Mouse (Mus musculus) neural tube, embryonic 12.5 days (tissue): ENCODE measurements at regions not wholly inside any gene's neighbourhood (a gene's known extent, or its start where the extent isn't known, plus 50 kb on each side); places are given as distances from the start of the nearest gene placed in this dataset.
"Not testable (repeated sequence)": the region's sequence is repeated elsewhere in the genome, so short reads cannot be mapped to it uniquely, and the experiment has no call there.

Experiments
- ATAC-seq: fragments of 200-750 bp; cut with Nextera tagmentation; 2 replicates; pipeline ENCODE4 v1.8.0; 2017; ENCODE audit warnings: low read depth, mild to moderate bottlenecking, moderate TSS enrichment, moderate library complexity; ENCODE audit not compliant: low FRiP score
- H3K27ac ChIP-seq: fragments of 300-500 bp; sonication (generic); 2 replicates; pipeline ENCODE4 v1.5.1; 2016
- H3K27me3 ChIP-seq: fragments of 300-500 bp; sonication (generic); replicated peaks from 2 replicates; pipeline ENCODE4 v1.6.1; 2016; ENCODE audit warnings: mild to moderate bottlenecking
- H3K36me3 ChIP-seq: fragments of 300-500 bp; sonication (generic); 2 replicates; pipeline ENCODE4 v1.6.1; 2016; ENCODE audit warnings: mild to moderate bottlenecking
- H3K4me1 ChIP-seq: fragments of 300-500 bp; sonication (generic); 2 replicates; pipeline ENCODE4 v1.6.1; 2016
- H3K4me2 ChIP-seq: fragments of 300-500 bp; sonication (generic); replicated peaks from 2 replicates; pipeline ENCODE4 v1.6.1; 2016; ENCODE audit warnings: mild to moderate bottlenecking
- H3K4me3 ChIP-seq: fragments of 300-500 bp; sonication (generic); 2 replicates; pipeline ENCODE4 v1.5.1; 2016
- H3K9ac ChIP-seq: fragments of 300-500 bp; sonication (generic); 2 replicates; pipeline ENCODE4 v1.6.1; 2016; ENCODE audit warnings: mild to moderate bottlenecking
- H3K9me3 ChIP-seq: fragments of 300-500 bp; sonication (generic); 2 replicates; pipeline ENCODE4 v1.6.1; 2016; ENCODE audit warnings: mild to moderate bottlenecking
- WGBS: fragments of 180-500 bp; shearing (Covaris S2); methylation state at CpG from one replicate; pipeline ENCODE4 v1.1.7; 2016; 5-methylcytosine and 5-hydroxymethylcytosine counted together

DNA sequence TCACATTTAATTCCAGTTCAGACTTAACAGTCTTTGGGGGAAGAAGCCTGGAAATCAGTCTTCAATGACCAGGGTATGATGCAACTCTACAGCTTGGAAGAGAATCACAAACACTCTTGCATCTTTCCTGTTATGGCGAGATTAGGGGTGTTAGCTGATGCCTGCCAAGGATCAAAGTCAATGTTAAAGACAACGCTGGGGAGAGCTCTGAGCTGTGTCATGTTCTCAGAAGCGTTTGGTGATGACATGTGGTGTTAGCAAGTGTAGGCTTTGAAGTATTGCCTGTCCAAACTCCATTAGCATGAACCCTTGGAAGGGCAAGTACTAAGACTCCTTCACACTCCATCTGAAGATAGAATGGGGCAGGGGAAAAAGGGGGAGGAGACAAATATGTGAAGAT, 187.7 kb upstream of the 1700056E22Rik start:
- Histone ChIP-seq H3K27me3 (no peaks in the 10 kb centered on the region), H3K36me3 (no peaks in the 10 kb centered on the region), H3K27ac (no peak overlapping the region), H3K9me3 (no peaks in the 10 kb centered on the region), H3K4me3 (no peak overlapping the region), H3K4me2 (no peak overlapping the region), H3K4me1 (no peaks in the 10 kb centered on the region), H3K9ac (no peak overlapping the region)
- WGBS = 79% methylated on average over 3 of the region's 3 CpGs
- ATAC-seq = no peak

DNA sequence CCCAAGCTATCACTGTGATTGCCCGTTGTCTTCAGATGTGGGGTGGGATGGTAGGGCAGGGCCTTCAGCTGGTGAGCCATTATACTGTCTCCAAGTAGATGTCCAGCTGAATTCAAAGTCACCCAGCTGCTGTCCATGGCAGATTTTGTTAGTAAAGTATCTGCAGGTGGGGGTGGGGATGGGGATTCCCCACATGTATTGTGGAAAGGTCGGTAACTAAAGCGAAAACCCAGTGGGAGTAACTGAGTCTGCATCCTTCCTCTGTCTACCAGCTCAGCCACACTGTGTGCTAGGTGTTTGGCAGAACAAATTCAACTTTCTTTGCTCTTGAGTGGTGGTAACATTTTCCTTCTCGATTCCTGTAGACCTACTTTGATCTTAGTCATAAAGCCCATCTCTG, 163.2 kb upstream of the 1700056E22Rik start:
- Histone ChIP-seq H3K36me3 (no peaks in the 10 kb centered on the region), H3K27me3 (no peaks in the 10 kb centered on the region), H3K4me2 (no peak overlapping the region), H3K27ac (no peak overlapping the region), H3K4me3 (no peak overlapping the region), H3K4me1 (no peaks in the 10 kb centered on the region), H3K9ac (no peak overlapping the region), H3K9me3 (no peaks in the 10 kb centered on the region)
- ATAC-seq = no peak
- WGBS = 90% methylated on average over 4 of the region's 4 CpGs

DNA sequence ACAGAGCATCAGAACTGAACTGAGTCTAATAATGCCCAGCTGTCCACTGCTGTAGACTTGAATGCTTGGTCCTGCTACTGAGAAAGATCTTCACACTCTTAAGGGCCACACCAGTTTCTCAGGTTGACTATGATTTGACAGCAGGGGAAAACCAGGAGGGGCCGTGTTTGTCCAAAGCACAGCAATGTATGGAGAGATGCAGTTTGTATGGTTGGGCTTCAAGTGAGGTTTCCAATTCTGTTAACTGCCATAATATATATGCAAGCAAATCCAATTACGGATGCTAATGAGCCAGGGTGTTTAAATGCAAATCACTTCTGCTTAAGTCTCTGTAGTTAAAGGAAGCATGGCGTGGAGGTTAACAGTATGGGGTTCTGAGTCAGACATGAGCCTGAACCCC, 157.2 kb upstream of the 1700056E22Rik start:
- Histone ChIP-seq H3K4me3 (no peak overlapping the region), H3K4me2 (no peak overlapping the region), H3K36me3 (no peaks in the 10 kb centered on the region), H3K27me3 (no peaks in the 10 kb centered on the region), H3K27ac (no peak overlapping the region), H3K4me1 (no peaks in the 10 kb centered on the region), H3K9ac (no peak overlapping the region), H3K9me3 (no peaks in the 10 kb centered on the region)
- WGBS = 65% methylated on average over 3 of the region's 3 CpGs
- ATAC-seq = no peak

DNA sequence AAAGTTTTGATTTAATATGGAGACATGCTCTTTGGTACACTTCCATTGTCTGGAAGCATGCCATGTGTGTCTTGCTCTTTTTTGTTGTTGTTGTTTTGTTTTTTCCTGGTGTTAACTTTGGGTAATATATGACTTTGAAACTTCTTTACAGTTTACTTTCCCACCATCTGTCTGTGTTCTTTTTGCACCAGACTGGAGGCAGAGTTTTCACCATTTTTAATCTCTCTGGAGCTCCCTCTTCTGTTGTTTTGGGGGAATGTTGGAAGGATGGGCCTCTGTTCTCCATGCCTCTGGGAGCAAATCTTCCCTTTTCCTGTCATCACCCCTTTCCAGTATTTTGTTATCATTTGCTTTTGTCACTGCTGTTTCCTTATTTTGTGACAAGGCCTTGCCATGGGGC, 153.5 kb upstream of the 1700056E22Rik start:
- Histone ChIP-seq H3K4me2 (no peak overlapping the region), H3K27me3 (no peaks in the 10 kb centered on the region), H3K4me3 (no peak overlapping the region), H3K36me3 (no peaks in the 10 kb centered on the region), H3K9ac (no peak overlapping the region), H3K4me1 (no peaks in the 10 kb centered on the region), H3K27ac (no peak overlapping the region), H3K9me3 (no peaks in the 10 kb centered on the region)
- ATAC-seq = no peak

DNA sequence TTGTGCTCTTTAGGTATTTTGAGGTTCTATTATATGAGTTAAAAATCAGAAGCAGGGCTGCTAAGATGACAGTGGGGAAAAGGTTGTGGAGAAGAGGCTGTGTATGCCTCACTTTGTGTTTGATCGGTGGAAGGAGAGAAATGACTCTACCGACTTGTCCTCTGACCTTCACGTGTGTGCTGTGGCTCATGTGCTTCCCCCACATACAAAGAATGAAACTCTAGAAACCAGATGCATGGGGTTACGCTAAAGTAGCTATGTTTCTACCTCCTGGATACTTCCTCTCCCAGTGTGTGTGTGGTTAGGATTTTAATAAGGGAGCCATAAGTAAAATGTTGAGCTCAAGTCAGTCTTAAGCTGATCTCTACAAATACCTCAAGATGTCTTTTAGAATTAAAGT, 148.1 kb upstream of the 1700056E22Rik start:
- Histone ChIP-seq H3K27ac (no peak overlapping the region), H3K4me3 (no peak overlapping the region), H3K4me2 (no peak overlapping the region), H3K4me1 (no peaks in the 10 kb centered on the region), H3K9ac (no peak overlapping the region), H3K9me3 (no peaks in the 10 kb centered on the region), H3K27me3 (no peaks in the 10 kb centered on the region), H3K36me3 (no peaks in the 10 kb centered on the region)
- ATAC-seq = no peak
- WGBS = 95% methylated on average over 4 of the region's 4 CpGs

DNA sequence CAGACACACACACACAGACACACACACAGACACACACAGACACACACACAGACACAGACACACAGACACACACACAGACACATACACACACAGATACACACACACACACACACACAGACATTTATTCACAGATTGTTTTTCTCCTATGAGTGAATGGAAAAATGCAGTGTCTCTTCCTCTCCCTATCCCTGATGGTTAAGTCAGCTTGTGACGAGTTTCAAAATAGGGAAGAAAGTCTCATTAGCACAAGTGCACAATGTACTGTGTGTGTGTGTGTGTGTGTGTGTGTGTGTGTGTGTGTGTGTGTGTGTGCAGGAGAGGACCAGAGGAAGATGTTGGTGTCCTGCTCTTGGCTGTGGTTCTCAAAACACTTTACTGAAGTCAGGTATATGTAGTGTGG, 140.3 kb upstream of the 1700056E22Rik start:
- ATAC-seq, H3K36me3 ChIP-seq, H3K27me3 ChIP-seq, H3K4me2 ChIP-seq, H3K9ac ChIP-seq, H3K4me1 ChIP-seq, H3K9me3 ChIP-seq, H3K27ac ChIP-seq, H3K4me3 ChIP-seq: not testable (repeated sequence)
- WGBS = 85% methylated on average over 1 of the region's 1 CpGs

DNA sequence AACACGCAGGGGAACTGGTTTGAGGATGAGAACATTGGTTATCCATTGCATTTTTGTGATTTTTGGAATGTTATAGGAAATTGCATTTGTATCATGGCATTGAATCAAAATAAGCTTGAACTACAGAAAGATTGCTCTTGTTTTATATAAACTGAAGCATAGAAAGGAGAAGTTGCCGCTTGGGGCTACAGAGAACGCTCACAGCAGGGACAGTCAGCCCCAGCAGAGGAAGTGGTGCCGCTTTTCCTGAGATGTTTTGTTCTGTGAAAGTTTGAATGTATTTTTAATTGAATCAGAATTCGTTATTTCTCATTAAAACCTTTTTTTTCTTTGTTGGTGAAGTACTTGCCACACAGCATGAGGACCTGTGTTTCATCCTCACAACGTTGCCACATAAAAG, 139.6 kb upstream of the 1700056E22Rik start:
- 79% methylated on average over 6 of the region's 6 CpGs for WGBS
- H3K9ac ChIP-seq = no peak overlapping the region

DNA sequence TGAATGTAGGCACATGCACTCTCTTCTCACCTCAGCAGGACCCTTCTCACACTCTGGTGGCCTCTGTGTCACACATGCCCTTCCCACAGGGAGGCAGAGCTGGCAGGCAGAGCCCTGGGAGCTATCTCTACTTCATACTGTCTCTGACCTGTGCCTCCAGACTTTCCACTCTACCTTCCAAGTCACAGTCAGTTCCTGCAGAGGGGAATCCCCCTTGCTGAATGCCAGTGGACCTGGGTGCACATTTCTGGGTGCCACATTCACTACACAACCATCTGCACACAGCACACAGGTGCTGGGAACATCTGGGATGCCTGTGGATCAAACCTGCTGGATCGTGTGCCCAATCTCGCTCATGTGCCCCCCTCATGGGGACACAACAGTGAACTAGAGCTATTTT, 138.9 kb upstream of the 1700056E22Rik start:
- Histone ChIP-seq H3K4me1 (no peaks in the 10 kb centered on the region), H3K9me3 (no peaks in the 10 kb centered on the region), H3K4me2 (no peak overlapping the region), H3K9ac (no peak overlapping the region), H3K27ac (no peak overlapping the region), H3K4me3 (no peak overlapping the region), H3K36me3 (no peaks in the 10 kb centered on the region), H3K27me3 (no peaks in the 10 kb centered on the region)
- no peak for ATAC-seq
- 87% methylated on average over 2 of the region's 2 CpGs for WGBS

More for the DNA sequence above, 139.6 kb upstream of the 1700056E22Rik start:
- Histone ChIP-seq H3K9me3 (no peaks in the 10 kb centered on the region), H3K27ac (no peak overlapping the region), H3K4me3 (no peak overlapping the region), H3K4me1 (no peaks in the 10 kb centered on the region), H3K27me3 (no peaks in the 10 kb centered on the region), H3K4me2 (no peak overlapping the region), H3K36me3 (no peaks in the 10 kb centered on the region)
- ATAC-seq = no peak

DNA sequence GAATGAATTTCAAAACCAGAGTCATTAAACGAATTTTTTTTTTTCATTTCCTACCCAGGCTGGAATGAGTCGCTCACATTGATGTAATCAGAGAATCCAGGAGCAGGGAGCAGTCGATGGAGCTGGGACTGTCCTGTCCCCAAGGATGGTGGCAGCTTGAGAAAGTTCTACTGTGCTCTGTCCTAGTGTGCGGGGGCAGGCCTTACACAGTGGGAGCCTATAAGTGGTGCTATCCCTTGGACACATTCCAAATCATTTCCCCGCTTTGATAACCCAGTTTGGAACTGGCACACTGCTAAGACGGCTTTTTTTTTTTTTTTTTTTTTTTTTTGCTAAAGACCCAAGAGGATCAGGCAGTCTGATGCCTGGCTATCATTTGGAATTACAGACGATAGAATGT, 137.5 kb upstream of the 1700056E22Rik start:
- WGBS = 81% methylated on average over 7 of the region's 7 CpGs
- Histone ChIP-seq H3K4me3 (no peak overlapping the region), H3K36me3 (no peaks in the 10 kb centered on the region), H3K9me3 (no peaks in the 10 kb centered on the region), H3K27me3 (no peaks in the 10 kb centered on the region), H3K9ac (no peak overlapping the region), H3K4me1 (no peaks in the 10 kb centered on the region), H3K4me2 (no peak overlapping the region), H3K27ac (no peak overlapping the region)
- ATAC-seq = no peak

DNA sequence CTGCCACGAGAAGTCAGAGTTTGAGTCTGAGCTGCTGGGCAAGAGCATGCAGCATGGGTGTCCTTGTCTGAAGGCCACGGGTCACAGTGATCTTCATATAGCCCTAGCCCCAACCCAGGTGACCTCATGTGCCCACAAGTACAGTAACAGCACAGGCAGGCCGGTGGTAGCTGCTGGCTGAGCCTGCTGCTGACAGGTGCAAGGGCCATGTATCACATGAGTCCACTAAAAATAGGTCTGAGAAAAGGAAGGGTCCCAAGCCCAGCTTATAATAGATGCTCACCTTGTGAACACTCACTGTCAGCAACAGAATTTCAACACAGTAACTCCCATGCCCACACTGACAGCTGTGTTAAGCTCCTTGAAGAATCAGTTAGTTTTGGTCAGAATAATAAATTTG, 136.8 kb upstream of the 1700056E22Rik start:
- H3K27ac ChIP-seq = no peak overlapping the region
- H3K36me3 ChIP-seq = no peaks in the 10 kb centered on the region
- no peak overlapping the region for H3K4me2 ChIP-seq
- no peaks in the 10 kb centered on the region for H3K27me3 ChIP-seq
- H3K9me3 ChIP-seq = no peaks in the 10 kb centered on the region
- no peak for ATAC-seq
- H3K4me3 ChIP-seq = no peak overlapping the region
- no peak overlapping the region for H3K9ac ChIP-seq
- H3K4me1 ChIP-seq = no peaks in the 10 kb centered on the region
- WGBS = 69% methylated on average over 3 of the region's 3 CpGs

DNA sequence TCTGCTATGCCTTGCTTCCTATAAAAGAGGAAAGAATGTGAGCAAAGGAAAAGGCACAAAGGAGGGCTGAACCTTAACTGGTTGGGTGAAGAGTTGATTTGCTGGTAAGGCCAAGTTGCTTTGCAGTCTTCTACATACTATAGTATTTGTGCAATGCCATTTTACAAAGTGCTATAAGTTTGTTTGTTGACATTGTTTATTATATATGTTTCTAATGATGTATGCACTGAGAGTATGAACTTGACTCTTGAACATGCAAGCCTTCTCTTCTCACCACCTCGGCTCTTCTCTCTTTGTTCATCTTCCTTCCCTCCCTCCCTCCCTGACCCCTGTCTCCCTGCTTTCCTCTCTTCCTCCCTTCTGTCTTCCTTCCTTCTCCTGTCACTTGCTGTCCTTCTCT, 135.9 kb upstream of the 1700056E22Rik start:
- Histone ChIP-seq H3K36me3 (no peaks in the 10 kb centered on the region), H3K27me3 (no peaks in the 10 kb centered on the region), H3K27ac (no peak overlapping the region), H3K9ac (no peak overlapping the region), H3K4me2 (no peak overlapping the region), H3K4me3 (no peak overlapping the region), H3K4me1 (no peaks in the 10 kb centered on the region), H3K9me3 (no peaks in the 10 kb centered on the region)
- 71% methylated on average over 1 of the region's 1 CpGs for WGBS
- ATAC-seq = no peak

DNA sequence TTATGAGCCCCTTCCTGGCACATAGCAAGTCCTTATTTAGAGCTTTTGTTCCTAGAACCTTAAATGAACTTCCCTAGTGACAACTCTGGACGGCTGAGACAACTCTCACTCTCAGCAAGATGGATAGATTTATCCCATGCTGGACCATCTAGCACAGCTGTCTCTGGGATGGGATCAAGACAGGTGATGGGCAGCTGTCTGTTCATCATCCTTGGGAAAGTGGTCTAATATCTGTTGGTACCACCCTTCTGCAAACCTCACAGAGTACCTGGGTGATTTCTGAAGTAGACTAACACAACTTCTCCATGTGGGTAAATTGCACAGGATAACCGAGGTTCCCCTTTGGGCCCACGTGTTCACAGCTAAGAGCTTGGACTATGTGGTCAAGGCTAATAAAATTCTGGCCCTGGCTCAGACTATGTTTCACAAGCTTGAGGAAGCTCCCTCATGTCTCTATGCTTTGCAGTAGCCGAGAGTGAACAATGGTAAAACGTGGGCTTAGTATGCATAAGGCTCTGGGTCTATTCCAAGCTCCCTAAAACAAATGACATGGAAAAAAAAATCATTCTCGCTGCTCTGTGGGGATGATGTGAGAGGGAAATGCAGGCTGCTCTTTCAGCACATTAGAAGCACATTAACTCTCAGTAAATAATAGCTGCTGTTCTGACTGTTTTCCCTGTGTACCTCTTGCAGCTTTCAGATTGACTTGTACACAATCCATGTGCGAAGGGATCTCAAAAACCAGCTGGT, 135.1 kb upstream of the 1700056E22Rik start:
- Histone ChIP-seq H3K27me3 (no peaks in the 10 kb centered on the region), H3K4me3 (no peak overlapping the region), H3K9ac (no peak overlapping the region), H3K27ac (no peak overlapping the region), H3K9me3 (no peaks in the 10 kb centered on the region), H3K36me3 (no peaks in the 10 kb centered on the region), H3K4me1 (no peaks in the 10 kb centered on the region), H3K4me2 (no peak overlapping the region)
- no peak for ATAC-seq
- 70% methylated on average over 7 of the region's 7 CpGs for WGBS

DNA sequence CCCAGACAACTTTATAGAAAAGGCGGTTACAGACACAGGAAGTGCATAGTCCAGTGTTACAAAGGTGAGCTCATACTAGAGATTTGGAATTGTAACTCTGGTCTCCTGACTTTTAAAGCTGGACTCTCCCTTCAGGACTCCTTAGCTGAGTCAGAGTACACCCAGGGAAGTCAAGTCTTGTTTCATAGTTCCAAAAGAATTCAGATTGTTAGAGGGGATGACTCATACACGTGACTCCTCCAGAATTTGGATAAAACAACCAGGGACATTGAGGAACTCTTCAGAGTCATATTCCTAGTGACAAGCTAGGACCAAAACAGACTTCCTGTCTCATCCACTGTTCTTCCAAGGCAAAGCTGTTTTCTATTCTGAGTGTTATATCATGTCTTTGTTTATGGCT, 132.8 kb upstream of the 1700056E22Rik start:
- H3K27me3 ChIP-seq = no peaks in the 10 kb centered on the region
- WGBS = 71% methylated on average over 2 of the region's 2 CpGs

More for the DNA sequence above, 132.8 kb upstream of the 1700056E22Rik start:
- no peak for ATAC-seq
- H3K4me2 ChIP-seq = no peak overlapping the region
- H3K27ac ChIP-seq = no peak overlapping the region
- no peak overlapping the region for H3K9ac ChIP-seq
- no peak overlapping the region for H3K4me3 ChIP-seq
- H3K36me3 ChIP-seq = no peaks in the 10 kb centered on the region
- H3K4me1 ChIP-seq = no peaks in the 10 kb centered on the region
- no peaks in the 10 kb centered on the region for H3K9me3 ChIP-seq
